Mouse (Mus musculus) myocyte (in vitro differentiated cells): Measurements from ENCODE around the gene Rd3l.

Experiments
- MAX ChIP-seq: IDR thresholded peaks from one replicate; pipeline ENCODE4 v1.6.1; 2011; ENCODE audit warnings: low read depth, mild to moderate bottlenecking, control low read depth
- MYOD1 ChIP-seq, 3 experiments: IDR thresholded peaks; one replicate each; pipeline ENCODE4 v1.6.1; 2011; ENCODE audit warnings: control low read depth in 2 of 3, low read depth in 2 of 3, mild to moderate bottlenecking in 2 of 3, moderate library complexity in 1 of 3; ENCODE audit not compliant: insufficient read length in 2 of 3, control insufficient read depth in 1 of 3
- POLR2A ChIP-seq: IDR thresholded peaks from one replicate; pipeline ENCODE4 v1.6.1; 2011; ENCODE audit warnings: low read depth, mild to moderate bottlenecking, control low read depth, moderate library complexity; ENCODE audit not compliant: insufficient read length
- POLR2AphosphoS2 ChIP-seq: IDR thresholded peaks from one replicate; pipeline ENCODE4 v1.6.1; 2011; ENCODE audit warnings: low read depth, control low read depth; ENCODE audit not compliant: insufficient read length
- REST ChIP-seq: IDR thresholded peaks from one replicate; pipeline ENCODE4 v1.6.1; 2011; ENCODE audit warnings: mild to moderate bottlenecking, control low read depth, moderate library complexity; ENCODE audit not compliant: insufficient read depth, insufficient read length
- TCF12 ChIP-seq: IDR thresholded peaks from one replicate; pipeline ENCODE4 v1.6.1; 2011; ENCODE audit warnings: mild to moderate bottlenecking, control low read depth; ENCODE audit not compliant: poor library complexity, insufficient read depth, severe bottlenecking
- TCF3 ChIP-seq: IDR thresholded peaks from one replicate; pipeline ENCODE4 v1.6.1; 2011; ENCODE audit warnings: low read depth, control low read depth; ENCODE audit not compliant: insufficient read length
- USF1 ChIP-seq: IDR thresholded peaks from one replicate; pipeline ENCODE4 v1.6.1; 2011; ENCODE audit warnings: low read depth, mild to moderate bottlenecking, control low read depth, moderate library complexity

DNA sequence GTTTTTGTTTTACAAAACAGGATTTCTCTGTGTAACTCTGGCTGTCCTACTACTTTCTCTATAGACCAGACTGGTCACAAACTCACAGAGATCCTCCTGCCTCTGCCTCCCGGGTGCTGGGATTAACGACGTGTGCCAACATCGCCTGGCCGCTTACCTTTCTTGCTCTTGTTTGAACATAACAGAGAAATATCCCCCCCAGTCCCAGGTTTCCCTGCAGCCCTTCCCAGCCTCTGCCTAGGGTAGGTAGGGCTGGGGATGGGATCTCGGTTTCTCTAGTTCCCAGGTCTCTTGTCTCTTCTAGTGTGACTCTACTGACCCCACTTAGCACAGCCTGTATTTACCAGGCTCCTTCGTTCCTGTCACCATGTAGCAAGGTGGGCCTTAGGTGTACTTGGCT lies 18.6 kb upstream of the Rd3l start:
- no peak for TF ChIP-seq REST
- TF ChIP-seq USF1: no peak
- no peak for TF ChIP-seq MAX
- TF ChIP-seq POLR2A: no peak
- no peak for TF ChIP-seq POLR2AphosphoS2
- no peak for TF ChIP-seq MYOD1 (IDR thresholded peaks at IDR 0.05; ENCODE audit: control insufficient read depth in 1 of 3, insufficient read length in 2 of 3, low read depth in 2 of 3)
- no peak for TF ChIP-seq TCF3
- no peak for TF ChIP-seq TCF12
